Mouse (Mus musculus) heart, embryonic 14.5 days (tissue): Measurements from ENCODE around the gene Btbd18. TPM values are rescaled to one million over a fixed set of nuclear protein-coding genes. Genes with fewer than 3 reads are reported as not detected.

Experiments
- ATAC-seq: fragments of 200-750 bp; cut with Nextera tagmentation; 2 replicates; pipeline ENCODE4 v1.8.0; 2017; ENCODE audit warnings: low read depth, moderate TSS enrichment; ENCODE audit not compliant: insufficient number of reproducible peaks, insufficient read depth, low FRiP score
- H3K27ac ChIP-seq, 2 experiments: fragments of 200-500 bp in 1 of 2; fragments of 300-500 bp in 1 of 2; sonication (generic) in 1 of 2; replicated peaks in 1 of 2; 2 replicates each; pipeline ENCODE4 v1.5.1; 2012 to 2014; ENCODE audit warnings: low read depth in 2 of 2, low read length in 2 of 2, control low read depth in 1 of 2, mild to moderate bottlenecking in 1 of 2, mixed read lengths in 1 of 2; ENCODE audit not compliant: control insufficient read depth in 1 of 2, insufficient read depth in 1 of 2
- H3K27me3 ChIP-seq: fragments of 300-500 bp; sonication (generic); 2 replicates; pipeline ENCODE4 v1.6.1; 2014; ENCODE audit warnings: mild to moderate bottlenecking, low read length, control low read depth; ENCODE audit not compliant: control insufficient read depth, insufficient read depth
- H3K36me3 ChIP-seq: fragments of 300-500 bp; sonication (generic); 2 replicates; pipeline ENCODE4 v1.6.1; 2014; ENCODE audit warnings: mild to moderate bottlenecking, control low read depth, low read length, mixed read lengths; ENCODE audit not compliant: control insufficient read depth, insufficient read depth
- H3K4me1 ChIP-seq, 2 experiments: fragments of 200-500 bp in 1 of 2; fragments of 300-500 bp in 1 of 2; sonication (generic) in 1 of 2; 2 replicates each; pipeline ENCODE4 v1.6.1; 2012 to 2014; ENCODE audit warnings: low read length in 2 of 2, control low read depth in 1 of 2, mixed read lengths in 1 of 2; ENCODE audit not compliant: control insufficient read depth in 2 of 2, insufficient read depth in 2 of 2
- H3K4me2 ChIP-seq: fragments of 300-500 bp; sonication (generic); 2 replicates; pipeline ENCODE4 v1.6.1; 2014; ENCODE audit warnings: mild to moderate bottlenecking, low read length
- H3K4me3 ChIP-seq, 2 experiments: fragments of 200-500 bp in 1 of 2; fragments of 300-500 bp in 1 of 2; sonication (generic) in 1 of 2; 2 replicates each; pipeline ENCODE4 v1.5.1; 2012 to 2014; ENCODE audit warnings: low read length in 2 of 2, mild to moderate bottlenecking in 2 of 2, control low read depth in 1 of 2, low read depth in 1 of 2, moderate library complexity in 1 of 2; ENCODE audit not compliant: control insufficient read depth in 1 of 2, insufficient read depth in 1 of 2
- H3K9ac ChIP-seq: fragments of 300-500 bp; sonication (generic); 2 replicates; pipeline ENCODE4 v1.6.1; 2014; ENCODE audit warnings: mild to moderate bottlenecking, low read length
- H3K9me3 ChIP-seq: fragments of 300-500 bp; sonication (generic); 2 replicates; pipeline ENCODE4 v1.6.1; 2016; ENCODE audit warnings: low read length, control low read depth; ENCODE audit not compliant: control insufficient read depth
- WGBS: fragments of 180-500 bp; shearing (Covaris S2); extraction: QIAGEN DNeasy Blood & Tissue Kit; methylation state at CpG from one replicate; pipeline ENCODE4 v1.1.7; 2014; 5-methylcytosine and 5-hydroxymethylcytosine counted together
- polyA plus RNA-seq: library from polyadenylated mRNA; unstranded; fragments of >200 nt; fragmentation: Nextera tagmentation; extraction: Ambion mirVana; gene quantifications from 2 replicates; pipeline ENCODE4 v1.2.1, GENCODE M21; 2014

Btbd18 gene
- 0.11 and 0.15 TPM in 2 replicates for polyA plus RNA-seq

DNA sequence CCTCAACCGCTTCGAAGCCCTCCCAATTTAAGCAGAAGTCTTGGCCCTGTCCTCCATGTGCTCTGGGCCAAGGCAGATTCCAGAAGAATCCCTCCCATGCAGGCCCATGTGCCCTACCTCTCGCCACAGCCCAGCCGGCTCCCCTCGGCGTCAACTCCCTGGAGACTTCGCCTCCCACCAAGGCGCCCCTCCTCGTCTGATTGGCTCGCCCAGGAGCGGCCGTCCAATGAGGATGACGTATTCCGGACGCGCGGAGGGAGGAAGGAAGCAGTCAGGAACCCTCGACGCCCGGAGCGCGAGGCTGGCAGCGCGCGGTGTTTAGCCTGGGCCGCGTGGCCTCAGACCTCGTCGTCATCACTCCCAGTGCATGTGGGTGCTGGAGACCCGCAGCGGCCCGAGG lies at the start of gene Btbd18:
Gene Btbd18 (plus strand): TSS at position 274 of the 400 bp plus-strand sequence.
- no peak within 1 kb of the TSS for H3K9ac ChIP-seq
- no peak within 1 kb of the TSS for H3K27ac ChIP-seq
- H3K4me3 ChIP-seq, result no peak within 1 kb of the TSS
- no peaks in the 10 kb centered on the region for H3K27me3 ChIP-seq
- no peak within 1 kb of the TSS for H3K4me2 ChIP-seq
- no peaks in the 10 kb centered on the region for H3K4me1 ChIP-seq
- H3K9me3 ChIP-seq, result no peaks in the 10 kb centered on the region
- 91% methylated on average over 32 of the region's 32 CpGs for WGBS
- no peak for ATAC-seq
- H3K36me3 ChIP-seq, result no peaks in the 10 kb centered on the region

DNA sequence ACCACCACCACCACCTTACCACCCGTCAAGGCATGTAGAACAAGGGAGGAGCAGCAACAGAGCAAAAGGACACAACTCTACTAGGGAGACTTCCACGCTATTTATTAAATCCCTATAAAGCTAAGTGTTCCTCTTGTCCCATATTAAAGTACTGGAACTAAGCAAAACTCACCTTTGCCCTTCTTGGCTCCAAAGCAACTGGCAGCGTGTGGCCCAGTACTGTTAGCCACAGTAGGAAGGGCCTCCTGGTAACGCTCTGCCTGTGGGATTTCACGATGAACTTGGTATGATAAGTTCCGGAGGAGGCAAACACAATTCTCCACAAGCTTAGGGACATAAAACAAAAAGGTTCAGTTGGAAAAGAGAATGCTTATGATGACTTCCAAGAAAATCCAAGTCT lies 46.1 kb upstream of the Btbd18 start:
- no peaks in the 10 kb centered on the region for H3K4me1 ChIP-seq
- no peak overlapping the region for H3K4me2 ChIP-seq
- 94% methylated on average over 6 of the region's 6 CpGs for WGBS
- H3K9ac ChIP-seq, result no peak overlapping the region
- no peak overlapping the region for H3K4me3 ChIP-seq
- peaks cover 99% of the 10 kb centered on the region for H3K36me3 ChIP-seq
- no peak overlapping the region for H3K27ac ChIP-seq
- no peaks in the 10 kb centered on the region for H3K27me3 ChIP-seq
- no peaks in the 10 kb centered on the region for H3K9me3 ChIP-seq
- no peak for ATAC-seq

GRCm38 (mm10) chr2:84617637-84618515 lies 41.0 kb upstream of the Btbd18 start:
- Histone ChIP-seq H3K9ac (no peak overlapping the region), H3K27me3 (no peaks in the 10 kb centered on the region), H3K27ac (peak overlapping the region in 1 of 2 experiments; percentile 75; a peak in 2 of 4 replicates), H3K4me2 (no peak overlapping the region), H3K4me3 (no peak overlapping the region), H3K9me3 (no peaks in the 10 kb centered on the region), H3K36me3 (peaks cover 92% of the 10 kb centered on the region), H3K4me1 (peaks cover 0 to 20% of the 10 kb centered on the region in 2 experiments; a peak in 2 of 4 replicates)
- WGBS, result 62% methylated on average over 3 of the region's 3 CpGs
- ATAC-seq, result no peak

GRCm38 (mm10) chr2:84618914-84619313 lies 40.0 kb upstream of the Btbd18 start:
- H3K9me3 ChIP-seq, result no peaks in the 10 kb centered on the region
- peaks cover 92% of the 10 kb centered on the region for H3K36me3 ChIP-seq
- peaks cover 0 to 30% of the 10 kb centered on the region in 2 experiments; a peak in 2 of 4 replicates for H3K4me1 ChIP-seq
- peak overlapping the region; percentile 43 to 75 for H3K27ac ChIP-seq
- peak overlapping the region; percentile 18; the same call in 1 of the 2 replicates for H3K9ac ChIP-seq
- 17% methylated on average over 2 of the region's 2 CpGs for WGBS
- H3K4me2 ChIP-seq, result no peak overlapping the region
- no peak for ATAC-seq
- no peaks in the 10 kb centered on the region for H3K27me3 ChIP-seq
- H3K4me3 ChIP-seq, result no peak overlapping the region

DNA sequence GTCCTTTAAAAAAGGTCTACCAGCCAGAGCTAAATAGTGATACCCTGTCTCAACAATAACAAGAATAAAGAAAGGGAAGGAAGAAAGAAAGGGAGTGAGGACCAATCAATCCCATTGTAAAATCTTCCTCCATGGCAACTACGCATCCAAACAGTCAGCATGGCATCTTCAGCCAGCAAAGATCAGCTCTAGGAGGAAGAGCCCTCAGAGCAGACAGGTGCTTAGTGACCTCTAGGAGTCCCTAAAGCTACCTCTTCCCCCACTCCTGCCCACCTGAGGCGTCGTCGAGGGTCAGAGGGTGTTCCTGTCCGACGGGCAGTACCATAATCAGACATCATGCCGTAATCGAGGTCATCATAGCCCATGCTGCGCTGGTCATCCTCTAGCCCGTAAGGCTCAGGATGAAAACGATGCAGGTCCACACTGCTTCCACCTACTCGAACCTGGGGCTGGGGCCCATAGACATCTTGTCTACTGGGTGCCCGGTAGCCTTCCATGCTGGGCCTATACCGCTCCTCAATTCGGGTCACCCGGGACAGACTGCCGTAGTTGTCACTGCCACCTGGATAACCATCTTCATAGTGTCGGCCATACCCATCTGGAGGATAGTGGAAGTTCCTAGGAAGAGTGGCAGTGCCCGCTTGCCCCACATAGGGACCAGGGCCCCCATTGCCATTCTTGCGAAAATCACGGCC lies 39.1 kb upstream of the Btbd18 start:
- Histone ChIP-seq H3K9ac (no peak overlapping the region), H3K36me3 (peaks cover 91% of the 10 kb centered on the region), H3K27ac (peak overlapping the region in 1 of 2 experiments; percentile 75; a peak in 1 of 4 replicates), H3K4me2 (no peak overlapping the region), H3K4me1 (peaks cover 5 to 34% of the 10 kb centered on the region in 2 experiments; a peak in 3 of 4 replicates), H3K9me3 (no peaks in the 10 kb centered on the region), H3K27me3 (no peaks in the 10 kb centered on the region), H3K4me3 (no peak overlapping the region)
- 93% methylated on average over 21 of the region's 21 CpGs for WGBS
- ATAC-seq, result no peak

DNA sequence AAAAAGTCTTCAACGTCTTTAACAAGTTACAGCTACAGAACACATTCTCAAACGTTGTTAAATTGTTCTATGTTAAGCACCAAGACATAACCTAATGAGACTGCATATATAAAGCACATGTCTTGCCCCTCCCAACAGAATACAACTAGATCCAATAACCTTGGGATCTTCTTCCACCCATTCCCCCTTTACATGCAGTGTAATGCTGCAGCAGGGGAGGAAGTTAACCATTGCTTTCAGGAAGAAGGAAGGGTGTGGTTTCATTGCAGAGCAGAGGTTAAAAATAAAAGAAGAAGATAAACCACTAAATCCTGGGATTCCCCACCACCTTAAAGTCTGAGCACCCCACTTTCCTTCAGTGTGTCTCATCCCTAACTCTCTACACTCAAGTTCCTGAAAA lies 36.2 kb upstream of the Btbd18 start:
- 0 out of 4 replicates have a peak overlapping the region, but pooled peaks of 1 of the 2 experiments have one; percentile 19 for H3K27ac ChIP-seq
- H3K4me2 ChIP-seq, result no peak overlapping the region
- WGBS, result 76% methylated on average over 2 of the region's 2 CpGs
- H3K27me3 ChIP-seq, result no peaks in the 10 kb centered on the region
- H3K4me1 ChIP-seq, result peaks cover 12 to 53% of the 10 kb centered on the region in 2 experiments
- no peaks in the 10 kb centered on the region for H3K9me3 ChIP-seq
- peaks cover 69% of the 10 kb centered on the region for H3K36me3 ChIP-seq
- ATAC-seq, result no peak
- H3K9ac ChIP-seq, result no peak overlapping the region; the same call in 1 of the 2 replicates
- no peak overlapping the region for H3K4me3 ChIP-seq

DNA sequence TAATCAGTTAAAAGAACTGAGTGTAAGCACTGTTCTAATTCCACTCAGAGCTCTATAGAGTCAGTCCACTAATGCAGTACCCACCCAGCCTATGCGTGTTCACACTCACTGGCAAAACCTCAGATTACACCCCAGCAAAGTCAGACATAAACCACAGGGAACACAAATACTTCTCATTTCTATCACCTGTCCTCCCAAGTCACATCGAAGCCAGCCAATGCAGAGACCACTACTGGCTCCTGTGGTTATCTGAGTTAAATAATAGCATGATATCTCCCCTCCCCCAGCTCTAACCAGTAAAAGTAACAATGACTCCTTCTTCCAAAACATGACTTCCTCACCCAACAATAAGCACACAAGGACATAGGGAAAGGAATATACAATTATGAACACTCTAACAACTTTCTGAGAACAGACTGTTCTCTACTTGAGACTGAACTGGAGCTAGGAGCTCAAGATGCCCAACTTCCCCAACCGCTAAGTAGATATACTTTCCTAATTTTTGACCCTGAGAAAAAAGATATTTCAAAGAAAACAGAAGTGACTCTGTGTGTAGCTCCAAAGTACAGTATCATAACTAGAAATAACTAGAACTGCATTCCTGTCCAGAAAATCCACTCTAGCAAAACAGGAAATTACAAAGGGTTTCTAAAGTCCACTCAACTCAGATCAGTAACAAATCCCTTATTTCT lies 35.3 kb upstream of the Btbd18 start:
- no peak overlapping the region; a peak in 1 of 4 replicates for H3K27ac ChIP-seq

More for the DNA sequence above, 35.3 kb upstream of the Btbd18 start:
- Histone ChIP-seq H3K4me2 (no peak overlapping the region), H3K27me3 (no peaks in the 10 kb centered on the region), H3K9ac (no peak overlapping the region), H3K4me3 (no peak overlapping the region), H3K9me3 (no peaks in the 10 kb centered on the region), H3K36me3 (peaks cover 67% of the 10 kb centered on the region), H3K4me1 (peaks cover 12 to 58% of the 10 kb centered on the region in 2 experiments)
- WGBS, result 68% methylated on average over 3 of the region's 3 CpGs
- no peak for ATAC-seq
